Comparison of ENCODE assay signal across 10 mouse cellular contexts in genomic region chr14:27145171-27146045, GRCm38 (mm10). TPM values are rescaled to one million over a fixed set of nuclear protein-coding genes. Genes with fewer than 3 reads are reported as not detected.
A peak's percentile ranks its signal among the peaks of the same experiment; 100 is the strongest.
DNase-seq lines count a peak whose midpoint lies in the region; ATAC-seq lines count a peak whose summit lies in the region.
"Had no signal": no experiment of that assay in that cellular context is flagged by ENCODE, and none has a peak within 500 bp of the region (broad histone marks: within the 10 kb centered on the region; RNA-seq: fewer than 3 reads in every experiment).

No protein-coding gene starts in this region.

- H3K27me3 ChIP-seq in kidney, embryonic 15.5 days: no peaks in the 10 kb centered on the region
- H3K27me3 ChIP-seq in embryonic facial prominence, embryonic 10.5 days (replicated peaks; ENCODE audit: low read depth, poor library complexity, severe bottlenecking): no peaks in the 10 kb centered on the region
- H3K27me3 ChIP-seq in neural tube, embryonic 13.5 days: no peaks in the 10 kb centered on the region
- no peaks in the 10 kb centered on the region for H3K27me3 ChIP-seq in midbrain, embryonic 11.5 days (ENCODE audit: control insufficient read depth, insufficient read depth, low read length)

- DNase-seq in kidney, postnatal 36 days: no peak
- DNase-seq in embryonic facial prominence, embryonic 10.5 days (ENCODE audit: low spot score): peak; percentile 26
- DNase-seq in heart, postnatal 10 days: peak; percentile 61 to 64
- no peak for DNase-seq in layer of hippocampus, adult 9-10 months (ENCODE audit: low spot score)
- DNase-seq in midbrain, embryonic 11.5 days (ENCODE audit: low spot score, missing footprints): no peak

- H3K4me2 ChIP-seq in kidney, embryonic 15.5 days: no peak overlapping the region
- H3K4me2 ChIP-seq in neural tube, embryonic 13.5 days: no peak overlapping the region
- H3K4me2 ChIP-seq in midbrain, embryonic 11.5 days: no peak overlapping the region

- ATAC-seq in kidney, embryonic 15.5 days (replicated peaks; ENCODE audit: low FRiP score): peak; percentile 63
- ATAC-seq in neural tube, embryonic 13.5 days (ENCODE audit: low read depth): no peak
- no peak for ATAC-seq in cerebellum, adult (ENCODE audit: insufficient number of reproducible peaks, low FRiP score, low TSS enrichment)
- ATAC-seq in midbrain, embryonic 11.5 days (ENCODE audit: low FRiP score): no peak

- 45% methylated on average over 8 of the region's 8 CpGs for WGBS in kidney, embryonic 15.5 days
- 50% methylated on average over 8 of the region's 8 CpGs for WGBS in embryonic facial prominence, embryonic 10.5 days
- WGBS in neural tube, embryonic 13.5 days: 60% methylated on average over 8 of the region's 8 CpGs
- WGBS in midbrain, embryonic 11.5 days: 66% methylated on average over 8 of the region's 8 CpGs

- intact Hi-C loops in heart, postnatal 10 days (cut with DNase I): loop anchor here (1.0 kb wide), 1 partner anchor 37 kb away; no protein-coding TSS in a partner anchor

- H3K4me3 ChIP-seq in kidney, embryonic 15.5 days (replicated peaks): no peak overlapping the region
- no peak overlapping the region for H3K4me3 ChIP-seq in embryonic facial prominence, embryonic 10.5 days
- no peak overlapping the region for H3K4me3 ChIP-seq in neural tube, embryonic 13.5 days
- H3K4me3 ChIP-seq in midbrain, embryonic 11.5 days (ENCODE audit: low read depth, low read length): no peak overlapping the region

- H3K27ac ChIP-seq in kidney, embryonic 15.5 days: peak overlapping the region; percentile 29
- H3K27ac ChIP-seq in embryonic facial prominence, embryonic 10.5 days (replicated peaks): peak overlapping the region; percentile 40; the same call in 1 of the 2 replicates
- peak overlapping the region; percentile 20; the same call in 1 of the 2 replicates for H3K27ac ChIP-seq in neural tube, embryonic 13.5 days (replicated peaks)
- H3K27ac ChIP-seq in midbrain, embryonic 11.5 days (ENCODE audit: low read depth, low read length): no peak overlapping the region
- H3K27ac ChIP-seq: liver, embryonic 14.5 days had no signal

- no peaks in the 10 kb centered on the region for H3K36me3 ChIP-seq in kidney, embryonic 15.5 days
- H3K36me3 ChIP-seq in embryonic facial prominence, embryonic 10.5 days (replicated peaks): no peaks in the 10 kb centered on the region
- H3K36me3 ChIP-seq in neural tube, embryonic 13.5 days: no peaks in the 10 kb centered on the region
- no peaks in the 10 kb centered on the region for H3K36me3 ChIP-seq in midbrain, embryonic 11.5 days (ENCODE audit: control insufficient read depth, insufficient read depth, low read length)
- H3K36me3 ChIP-seq: G1E had no signal

- H3K4me1 ChIP-seq in kidney, embryonic 15.5 days: peaks cover 11% of the 10 kb centered on the region
- peaks cover 26% of the 10 kb centered on the region for H3K4me1 ChIP-seq in embryonic facial prominence, embryonic 10.5 days
- H3K4me1 ChIP-seq in neural tube, embryonic 13.5 days (replicated peaks): peaks cover 9% of the 10 kb centered on the region; the same call in 1 of the 2 replicates
- no peaks in the 10 kb centered on the region for H3K4me1 ChIP-seq in midbrain, embryonic 11.5 days (ENCODE audit: control insufficient read depth, insufficient read depth, low read length)

- no peak overlapping the region for H3K9ac ChIP-seq in kidney, embryonic 15.5 days
- no peak overlapping the region for H3K9ac ChIP-seq in neural tube, embryonic 13.5 days
- no peak overlapping the region for H3K9ac ChIP-seq in midbrain, embryonic 11.5 days (ENCODE audit: low read length)
- H3K9ac ChIP-seq: liver, embryonic 14.5 days had no signal

- H3K9me3 ChIP-seq in kidney, embryonic 15.5 days (replicated peaks): no peaks in the 10 kb centered on the region
- no peaks in the 10 kb centered on the region for H3K9me3 ChIP-seq in embryonic facial prominence, embryonic 10.5 days
- no peaks in the 10 kb centered on the region for H3K9me3 ChIP-seq in neural tube, embryonic 13.5 days
- no peaks in the 10 kb centered on the region for H3K9me3 ChIP-seq in midbrain, embryonic 11.5 days (ENCODE audit: control insufficient read depth, low read length)
- H3K9me3 ChIP-seq: G1E had no signal

RNA-seq across cellular contexts. Expression of gene Arhgef3, which starts 30.7 kb away (rescaled TPM):
- polyA plus RNA-seq in kidney, embryonic 15.5 days (2015; fragmentation: Nextera tagmentation; extraction: Ambion mirVana): 15.3 and 17.2 TPM in 2 replicates
- 3.8 and 4.0 TPM in 2 replicates for polyA plus RNA-seq in embryonic facial prominence, embryonic 10.5 days (2016; fragmentation: Nextera tagmentation; extraction: Ambion mirVana)
- 10 to 100 TPM; 32.4 to 33.5 TPM for total RNA-seq in heart, postnatal 10 days (2021)
- polyA plus RNA-seq in neural tube, embryonic 13.5 days (2015; fragmentation: Nextera tagmentation; extraction: Ambion mirVana): 3.3 and 6.1 TPM in 2 replicates
- 2.2 and 2.6 TPM in 2 replicates for polyA plus RNA-seq in midbrain, embryonic 11.5 days (2014; fragmentation: Nextera tagmentation; extraction: Ambion mirVana)

Comparison
In these comparisons a context has a peak if more than half of its experiments do, and no peak if none do; other contexts are left out.
1. DNase-seq: peak in embryonic facial prominence, embryonic 10.5 days (single experiment) and heart, postnatal 10 days (2 of 2); none in kidney, postnatal 36 days (0 of 2), layer of hippocampus, adult 9-10 months (single experiment) and midbrain, embryonic 11.5 days (single experiment).